Mouse (Mus musculus): ENCODE results near the gene Btnl10. TPM values are rescaled to one million over a fixed set of nuclear protein-coding genes. Genes with fewer than 3 reads are reported as not detected.
A peak's percentile ranks its signal among the peaks of the same experiment; 100 is the strongest.

The Btnl10 gene
- polyA plus RNA-seq, 1 experiment = 0.26 TPM

DNA sequence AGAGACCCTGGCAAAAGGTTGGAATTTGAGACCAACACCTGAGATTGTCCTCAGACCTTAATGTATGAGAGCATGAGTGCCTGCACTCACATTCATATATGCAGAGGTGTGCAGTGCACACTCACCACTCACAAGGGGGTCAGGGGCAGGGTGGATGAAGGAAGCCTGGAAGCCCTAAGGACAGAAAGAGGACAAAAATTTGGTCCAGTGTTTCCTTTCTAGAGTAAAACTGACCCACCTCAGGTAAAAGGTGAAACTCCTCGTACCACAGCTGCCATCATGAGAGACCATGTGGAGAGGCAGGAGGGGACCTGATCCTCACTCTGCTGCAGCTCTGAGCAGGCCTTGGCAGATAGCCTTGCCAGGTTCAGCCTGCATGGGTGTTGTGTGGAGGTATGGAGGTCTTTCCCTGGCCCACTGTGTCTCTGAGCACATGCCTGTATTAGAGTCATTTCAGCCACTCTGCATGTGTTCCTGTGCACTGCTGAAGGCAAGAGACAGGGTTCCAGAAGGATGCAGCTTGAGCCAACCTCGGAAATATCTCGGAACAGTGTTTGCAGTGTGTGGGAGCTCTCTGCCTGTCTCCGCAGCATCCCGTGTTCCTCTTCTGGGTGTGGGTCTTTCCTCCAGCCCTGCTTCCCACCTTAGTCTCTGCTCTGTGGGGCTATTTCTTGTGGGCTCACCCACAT is 39.7 kb downstream of the Btnl10 start:
- peak in 1 of 2 experiments; percentile 56 for DNase-seq (ENCODE audit: extremely low spot score in 1 of 2, low spot score in 1 of 2)

DNA sequence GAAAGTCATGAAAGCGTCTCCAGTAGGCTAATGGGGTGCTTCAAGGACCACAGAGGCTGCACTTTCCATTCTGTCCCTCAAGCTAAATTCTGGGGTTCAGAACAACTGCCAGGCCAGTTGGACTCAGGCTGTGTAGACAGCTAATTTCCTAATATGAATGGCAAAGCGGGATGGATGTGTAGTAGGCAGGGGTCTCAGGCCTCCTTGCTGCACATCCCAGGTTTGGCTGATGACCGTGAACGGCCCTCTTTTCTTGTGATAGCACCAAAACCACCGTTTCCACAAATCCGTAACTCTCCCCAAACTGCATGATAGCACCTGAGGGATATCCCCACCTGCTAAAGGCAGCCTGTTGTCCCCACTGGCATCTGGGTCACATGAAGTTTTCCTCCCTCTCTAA is 40.8 kb downstream of the Btnl10 start:
- no peak for DNase-seq (ENCODE audit: extremely low spot score in 1 of 2, low spot score in 1 of 2)

GRCm38 (mm10) chr11:58959186-58959825 is 41.6 kb downstream of the Btnl10 start:
- no peak for DNase-seq (ENCODE audit: extremely low spot score in 1 of 2, low spot score in 1 of 2)

DNA sequence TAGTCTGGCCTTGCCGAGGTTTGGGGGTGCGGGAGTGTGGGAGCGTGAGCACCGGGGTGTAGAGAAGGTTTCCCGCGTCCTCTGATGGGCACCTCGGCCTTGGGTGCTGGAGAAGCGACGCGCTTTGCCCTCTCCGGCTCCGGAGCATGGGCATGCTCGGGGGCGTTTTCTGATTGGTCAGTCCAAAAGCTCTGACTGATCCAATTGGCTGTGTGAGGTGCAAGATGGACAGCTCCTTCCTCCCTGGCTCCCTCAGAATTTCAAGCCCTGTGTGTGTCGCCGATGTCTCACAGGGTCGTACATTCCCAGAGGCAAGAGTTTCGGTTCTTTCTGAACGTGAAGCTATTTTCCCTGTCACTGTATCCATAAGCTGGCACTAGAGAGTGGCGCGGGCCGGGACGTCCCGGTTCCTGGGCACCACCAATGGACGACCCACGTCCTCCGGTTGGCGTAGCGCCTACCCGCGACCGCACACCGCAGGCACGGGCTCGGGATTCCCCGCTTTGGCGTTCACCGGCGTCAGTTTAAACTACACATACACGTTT is 42.3 kb downstream of the Btnl10 start:
- peak; percentile 60 to 80 for DNase-seq (ENCODE audit: extremely low spot score in 1 of 2, low spot score in 1 of 2)

DNA sequence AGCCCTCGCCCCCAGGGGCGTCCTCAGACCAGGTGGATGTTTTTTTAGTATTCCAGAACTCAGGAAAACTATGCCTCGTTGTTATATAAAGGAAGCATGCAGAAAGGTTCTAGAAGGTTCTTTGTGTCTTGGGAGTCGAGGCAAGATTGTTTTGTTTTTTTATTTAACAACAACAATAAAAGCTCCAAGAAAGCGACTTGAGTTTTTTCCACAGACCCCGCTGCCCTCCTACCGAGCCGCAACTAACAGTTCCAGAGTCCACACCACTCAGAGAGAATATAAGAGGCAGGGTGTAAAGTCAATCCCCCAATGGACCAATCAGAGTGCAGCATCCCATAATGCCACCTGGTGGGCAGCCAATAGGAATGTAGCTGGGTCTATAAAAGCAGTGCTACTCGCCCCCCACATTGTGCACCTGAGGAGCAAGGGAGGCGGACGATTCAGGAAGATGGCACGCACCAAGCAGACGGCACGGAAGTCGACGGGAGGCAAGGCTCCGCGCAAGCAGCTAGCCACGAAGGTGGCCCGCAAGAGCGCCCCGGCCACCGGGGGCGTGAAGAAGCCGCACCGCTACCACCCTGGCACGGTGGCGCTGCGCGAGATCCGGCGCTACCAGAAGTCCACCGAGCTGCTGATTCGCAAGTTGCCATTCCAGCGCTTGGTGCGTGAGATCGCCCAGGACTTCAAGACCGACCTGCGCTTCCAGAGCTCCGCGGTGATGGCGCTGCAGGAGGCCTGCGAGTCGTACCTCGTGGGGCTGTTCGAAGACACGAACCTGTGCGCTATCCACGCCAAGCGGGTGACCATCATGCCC is 43.9 kb downstream of the Btnl10 start:
- no peak for DNase-seq (ENCODE audit: extremely low spot score in 1 of 2, low spot score in 1 of 2)

- peak in 1 of 2 experiments; percentile 22 for DNase-seq (ENCODE audit: extremely low spot score in 1 of 2, low spot score in 1 of 2)
These were observed 45.8 kb downstream of the Btnl10 start for GRCm38 (mm10) chr11:58963543-58963942.

DNA sequence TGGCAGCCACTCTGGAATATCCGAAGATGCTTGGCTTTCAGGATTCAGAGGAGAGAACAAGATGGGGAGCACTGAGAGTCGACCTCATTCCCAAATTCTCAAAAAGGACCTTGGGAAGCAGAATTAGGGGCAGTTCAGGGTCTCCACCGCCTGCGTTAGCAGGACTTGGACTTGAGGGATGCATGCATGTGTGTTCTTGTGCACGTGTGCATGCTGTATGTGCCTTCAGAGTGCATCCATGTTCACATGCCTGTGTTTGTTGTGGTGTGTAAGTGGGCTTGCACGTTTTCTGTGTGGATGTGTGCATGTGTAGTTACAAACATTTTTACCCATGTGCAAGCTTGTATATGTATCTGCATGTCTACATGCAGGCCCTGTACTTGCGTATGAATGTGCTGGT is 46.5 kb downstream of the Btnl10 start:
- no peak for DNase-seq (ENCODE audit: extremely low spot score in 1 of 2, low spot score in 1 of 2)

DNA sequence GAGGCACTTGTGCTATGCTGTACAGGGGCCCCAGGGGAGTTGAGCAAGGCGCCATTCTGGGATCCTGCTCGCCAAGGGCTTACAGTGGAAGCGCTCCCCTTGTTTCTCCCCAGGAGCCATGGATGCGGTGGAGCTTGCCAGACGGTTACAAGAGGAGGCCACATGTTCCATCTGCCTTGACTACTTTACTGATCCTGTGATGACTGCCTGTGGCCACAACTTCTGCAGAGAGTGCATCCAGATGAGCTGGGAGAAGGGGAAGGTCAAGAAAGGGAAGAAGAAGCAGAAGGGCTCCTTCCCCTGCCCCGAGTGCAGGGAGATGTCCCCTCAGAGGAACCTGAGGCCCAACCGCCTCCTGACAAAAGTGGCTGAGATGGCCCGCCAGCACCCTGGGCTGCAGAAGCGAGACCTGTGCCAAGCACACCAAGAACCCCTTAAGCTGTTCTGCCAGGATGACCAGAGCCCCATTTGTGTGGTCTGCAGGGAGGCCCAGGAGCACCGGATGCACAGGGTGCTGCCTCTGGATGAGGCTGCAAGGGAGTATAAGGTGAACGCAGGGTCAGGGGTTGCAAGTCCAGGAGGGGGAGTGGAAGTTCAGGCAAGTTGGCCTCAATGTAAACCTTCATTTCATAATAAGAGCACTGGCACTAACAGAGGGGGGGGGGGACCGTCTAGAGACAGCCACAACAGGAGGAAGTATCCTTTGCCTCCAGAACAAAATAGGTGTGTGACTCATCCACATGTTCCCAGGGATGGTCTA is 47.5 kb downstream of the Btnl10 start:
- DNase-seq (ENCODE audit: extremely low spot score in 1 of 2, low spot score in 1 of 2) = no peak

- DNase-seq (ENCODE audit: extremely low spot score in 1 of 2, low spot score in 1 of 2) = no peak
These were observed 49.6 kb downstream of the Btnl10 start for GRCm38 (mm10) chr11:58967346-58967745.

GRCm38 (mm10) chr11:58968551-58968950 is 50.8 kb downstream of the Btnl10 start:
- no peak for DNase-seq (ENCODE audit: extremely low spot score in 1 of 2, low spot score in 1 of 2)

- no peak for DNase-seq (ENCODE audit: extremely low spot score in 1 of 2, low spot score in 1 of 2)
These were observed 51.3 kb downstream of the Btnl10 start for GRCm38 (mm10) chr11:58969027-58969426.

DNA sequence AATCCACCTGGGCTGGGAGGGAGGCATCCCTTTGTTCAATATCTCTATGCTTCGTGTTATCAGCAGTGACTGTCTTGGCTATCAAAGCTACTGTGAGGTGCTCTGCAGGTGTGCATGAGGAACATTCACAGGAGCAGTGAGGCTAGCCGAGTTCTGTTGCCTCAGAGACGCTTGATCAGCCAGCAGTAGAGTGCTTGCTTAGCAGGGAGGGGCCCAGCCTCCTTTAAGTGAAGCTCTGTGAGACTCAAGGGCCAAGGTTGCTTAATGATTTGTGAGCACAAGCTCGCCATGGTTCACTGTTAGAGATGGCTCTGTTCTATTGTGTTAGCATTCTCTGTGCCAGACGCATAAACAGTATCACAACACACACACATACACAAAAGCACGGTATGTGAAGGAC is 52.0 kb downstream of the Btnl10 start:
- no peak for DNase-seq (ENCODE audit: extremely low spot score in 1 of 2, low spot score in 1 of 2)

DNA sequence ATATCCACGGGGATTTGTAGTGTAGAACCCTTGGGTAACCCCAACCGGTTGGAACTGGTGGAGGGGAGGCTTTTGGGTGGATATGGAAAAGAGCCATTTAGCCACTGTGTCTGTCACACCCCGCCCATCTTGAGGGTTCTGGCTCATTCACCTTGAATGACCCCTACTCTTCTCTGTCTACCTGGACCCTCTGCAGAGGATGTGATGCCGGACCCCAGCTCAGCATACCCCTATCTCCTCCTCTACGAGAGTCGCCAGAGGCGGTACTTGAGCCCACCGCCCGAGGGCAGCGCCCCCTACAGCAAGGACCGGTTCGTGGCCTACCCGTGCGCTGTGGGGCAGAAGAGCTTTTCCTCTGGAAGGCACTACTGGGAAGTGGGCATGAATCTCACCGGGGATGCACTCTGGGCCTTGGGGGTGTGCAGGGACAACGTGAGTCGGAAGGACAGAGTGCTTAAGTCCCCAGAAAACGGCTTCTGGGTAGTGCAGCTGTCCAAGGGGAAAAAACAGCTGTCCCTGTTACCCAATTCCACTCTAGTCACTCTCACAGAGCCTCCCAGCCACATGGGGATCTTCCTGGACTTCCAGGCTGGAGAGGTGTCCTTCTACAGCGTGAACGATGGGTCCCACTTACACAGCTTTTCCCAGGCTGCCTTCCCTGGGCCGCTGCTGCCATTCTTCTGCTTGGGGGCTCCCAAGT is 53.3 kb downstream of the Btnl10 start:
- DNase-seq (ENCODE audit: extremely low spot score in 1 of 2, low spot score in 1 of 2) = no peak

GRCm38 (mm10) chr11:58971796-58972195 is 54.1 kb downstream of the Btnl10 start:
- DNase-seq (ENCODE audit: extremely low spot score in 1 of 2, low spot score in 1 of 2) = no peak

- no peak for DNase-seq (ENCODE audit: extremely low spot score in 1 of 2, low spot score in 1 of 2)
These were observed 56.7 kb downstream of the Btnl10 start for GRCm38 (mm10) chr11:58974414-58974813.

Other genes starting within 250 kb of the Btnl10 start
- not detected in 2 replicates for gene Olfr320, start 236.8 kb upstream of the Btnl10 start, polyA plus RNA-seq (2012; rRNA removed)
- not detected in 2 replicates for gene Olfr319, start 218.7 kb upstream of the Btnl10 start, polyA plus RNA-seq (2012; rRNA removed)
- gene Olfr318, start 193.9 kb upstream of the Btnl10 start, polyA plus RNA-seq (2012; rRNA removed) = not detected in 2 replicates
- 0.06 TPM in 1 of 2 replicates, not detected in the other for gene Olfr317, start 178.7 kb upstream of the Btnl10 start, polyA plus RNA-seq (2012; rRNA removed)
- 1.7 and 3.6 TPM in 2 replicates for gene Olfr316, start 165.2 kb upstream of the Btnl10 start, polyA plus RNA-seq (2012; rRNA removed)
- not detected in 2 replicates for gene Olfr315, start 144.7 kb upstream of the Btnl10 start, polyA plus RNA-seq (2012; rRNA removed)
- gene Olfr314, start 135.0 kb upstream of the Btnl10 start, polyA plus RNA-seq (2012; rRNA removed) = not detected in 2 replicates
- gene Fam183b, start 115.9 kb upstream of the Btnl10 start, polyA plus RNA-seq (2012; rRNA removed) = 1.2 TPM in 2 replicates
- not detected in 2 replicates for gene Olfr313, start 102.9 kb upstream of the Btnl10 start, polyA plus RNA-seq (2012; rRNA removed)
- 0.02 TPM in 1 of 2 replicates, not detected in the other for gene Olfr312, start 88.7 kb upstream of the Btnl10 start, polyA plus RNA-seq (2012; rRNA removed)
- gene Olfr311, start 78.7 kb upstream of the Btnl10 start, polyA plus RNA-seq (2012; rRNA removed) = 0.06 TPM in 1 of 2 replicates, not detected in the other
- 19.7 and 22.5 TPM in 2 replicates for gene Gm12258, start 70.8 kb upstream of the Btnl10 start, polyA plus RNA-seq (2012; rRNA removed)
- gene 2810021J22Rik, start 50.7 kb upstream of the Btnl10 start, polyA plus RNA-seq (2012; rRNA removed) = 6.9 and 7.5 TPM in 2 replicates
- 6.3 and 6.4 TPM in 2 replicates for gene Zfp39, start 13.7 kb upstream of the Btnl10 start, polyA plus RNA-seq (2012; rRNA removed)
- gene Rnf187, start 21.0 kb downstream of the Btnl10 start, polyA plus RNA-seq (2012; rRNA removed) = 554 and 589 TPM in 2 replicates
- 174 and 184 TPM in 2 replicates for gene Hist3h2ba, start 31.0 kb downstream of the Btnl10 start, polyA plus RNA-seq (2012; rRNA removed)
- 54.3 and 57.7 TPM in 2 replicates for gene Hist3h2a, start 36.8 kb downstream of the Btnl10 start, polyA plus RNA-seq (2012; rRNA removed)
- gene Trim17, start 36.8 kb downstream of the Btnl10 start, polyA plus RNA-seq (2012; rRNA removed) = 7.8 and 9.7 TPM in 2 replicates
- 26.2 and 28.4 TPM in 2 replicates for gene Trim11, start 60.2 kb downstream of the Btnl10 start, polyA plus RNA-seq (2012; rRNA removed)
- 1.1 and 1.4 TPM in 2 replicates for gene Obscn, start 218.5 kb downstream of the Btnl10 start, polyA plus RNA-seq (2012; rRNA removed)
- 6.4 and 7.0 TPM in 2 replicates for gene Iba57, start 245.8 kb downstream of the Btnl10 start, polyA plus RNA-seq (2012; rRNA removed)